Mouse (Mus musculus) heart, embryonic 11.5 days (tissue): Measurements from ENCODE around the gene Hist1h3e. TPM values are rescaled to one million over a fixed set of nuclear protein-coding genes. Genes with fewer than 3 reads are reported as not detected.

ENCODE experiments used
- ATAC-seq: fragments of 200-750 bp; cut with Nextera tagmentation; replicated peaks from 2 replicates; pipeline ENCODE4 v1.8.0; 2017; ENCODE audit warnings: moderate library complexity; ENCODE audit not compliant: insufficient number of reproducible peaks, low FRiP score, low TSS enrichment
- H3K27ac ChIP-seq: fragments of 300-500 bp; sonication (generic); 2 replicates; pipeline ENCODE4 v1.5.1; 2014; ENCODE audit warnings: mild to moderate bottlenecking, low read depth, low read length
- H3K27me3 ChIP-seq: fragments of 300-500 bp; sonication (generic); 2 replicates; pipeline ENCODE4 v1.6.1; 2014; ENCODE audit warnings: mild to moderate bottlenecking, low read length, mixed read lengths; ENCODE audit not compliant: control insufficient read depth, insufficient read depth
- H3K36me3 ChIP-seq: fragments of 300-500 bp; sonication (generic); 2 replicates; pipeline ENCODE4 v1.6.1; 2014; ENCODE audit warnings: mild to moderate bottlenecking, low read length, moderate library complexity, mixed read lengths; ENCODE audit not compliant: control insufficient read depth, insufficient read depth
- H3K4me1 ChIP-seq: fragments of 300-500 bp; sonication (generic); 2 replicates; pipeline ENCODE4 v1.6.1; 2014; ENCODE audit warnings: low read length; ENCODE audit not compliant: control insufficient read depth, insufficient read depth
- H3K4me2 ChIP-seq: fragments of 300-500 bp; sonication (generic); 2 replicates; pipeline ENCODE4 v1.6.1; 2014; ENCODE audit warnings: mild to moderate bottlenecking, moderate library complexity
- H3K4me3 ChIP-seq: fragments of 300-500 bp; sonication (generic); 2 replicates; pipeline ENCODE4 v1.5.1; 2014; ENCODE audit warnings: low read depth, low read length
- H3K9ac ChIP-seq: fragments of 300-500 bp; sonication (generic); 2 replicates; pipeline ENCODE4 v1.6.1; 2014; ENCODE audit warnings: mild to moderate bottlenecking, low read depth, low read length, moderate library complexity
- H3K9me3 ChIP-seq: fragments of 300-500 bp; sonication (generic); replicated peaks from 2 replicates; pipeline ENCODE4 v1.6.1; 2016; ENCODE audit warnings: low read length; ENCODE audit not compliant: control insufficient read depth
- WGBS: fragments of 180-500 bp; shearing (Covaris S2); extraction: QIAGEN DNeasy Blood & Tissue Kit; methylation state at CpG from one replicate; pipeline ENCODE4 v1.1.7; 2014; ENCODE audit not compliant: insufficient replicate concordance; 5-methylcytosine and 5-hydroxymethylcytosine counted together
- polyA plus RNA-seq: library from polyadenylated mRNA; unstranded; fragments of >200 nt; fragmentation: Nextera tagmentation; extraction: Ambion mirVana; gene quantifications from 2 replicates; pipeline ENCODE4 v1.2.1, GENCODE M21; 2014

The Hist1h3e gene
- polyA plus RNA-seq, 1 experiment from 2014 or later = 3.0 TPM

DNA sequence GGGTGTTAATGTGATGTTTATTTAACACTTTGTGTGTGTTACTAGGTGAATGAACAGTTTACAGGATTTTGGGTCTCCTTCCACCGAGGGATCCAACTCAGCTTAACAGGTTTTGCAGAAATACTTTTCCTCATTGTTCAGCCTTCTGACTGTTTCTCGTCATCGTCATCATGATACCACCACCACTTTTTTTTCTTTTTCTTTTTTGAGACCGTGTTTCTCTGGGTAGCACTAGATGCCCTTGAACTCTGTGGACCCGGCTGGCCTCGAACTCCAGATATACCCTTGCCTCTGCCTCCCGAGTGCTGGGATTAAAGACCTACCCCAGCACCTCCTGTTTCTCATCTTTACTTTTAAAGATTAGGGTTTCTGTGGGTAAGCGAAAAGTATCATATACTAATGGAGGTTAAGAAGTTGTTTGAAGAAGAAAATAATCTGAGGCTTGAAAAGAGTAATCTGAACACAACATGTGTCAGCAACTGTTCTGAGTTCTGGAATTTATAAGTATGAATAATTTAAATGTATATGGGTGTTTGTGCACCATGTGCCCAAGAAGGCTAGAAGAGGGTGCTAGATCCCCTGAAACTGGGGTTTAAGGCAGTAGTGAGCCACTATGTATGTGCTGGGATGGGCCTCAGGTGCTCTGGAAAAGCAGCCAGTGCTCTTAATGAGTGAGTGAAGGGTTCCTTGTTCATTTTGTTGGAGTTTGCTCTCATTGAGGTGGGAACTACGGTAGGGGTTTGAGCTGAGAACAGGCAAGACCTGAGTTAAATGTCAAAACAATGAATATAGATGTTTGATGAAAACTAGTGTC, 29.7 kb downstream of the Hist1h3e start:
- H3K4me2 ChIP-seq = peak overlapping the region; percentile 65
- peak overlapping the region; percentile 90 for H3K9ac ChIP-seq
- WGBS = 20% methylated on average over 9 of the region's 9 CpGs
- no peaks in the 10 kb centered on the region for H3K36me3 ChIP-seq
- no peak for ATAC-seq
- peaks cover 15% of the 10 kb centered on the region for H3K4me1 ChIP-seq
- H3K27me3 ChIP-seq = no peaks in the 10 kb centered on the region
- H3K4me3 ChIP-seq = peak overlapping the region; percentile 57
- no peaks in the 10 kb centered on the region for H3K9me3 ChIP-seq
- peak overlapping the region; percentile 98 for H3K27ac ChIP-seq

DNA sequence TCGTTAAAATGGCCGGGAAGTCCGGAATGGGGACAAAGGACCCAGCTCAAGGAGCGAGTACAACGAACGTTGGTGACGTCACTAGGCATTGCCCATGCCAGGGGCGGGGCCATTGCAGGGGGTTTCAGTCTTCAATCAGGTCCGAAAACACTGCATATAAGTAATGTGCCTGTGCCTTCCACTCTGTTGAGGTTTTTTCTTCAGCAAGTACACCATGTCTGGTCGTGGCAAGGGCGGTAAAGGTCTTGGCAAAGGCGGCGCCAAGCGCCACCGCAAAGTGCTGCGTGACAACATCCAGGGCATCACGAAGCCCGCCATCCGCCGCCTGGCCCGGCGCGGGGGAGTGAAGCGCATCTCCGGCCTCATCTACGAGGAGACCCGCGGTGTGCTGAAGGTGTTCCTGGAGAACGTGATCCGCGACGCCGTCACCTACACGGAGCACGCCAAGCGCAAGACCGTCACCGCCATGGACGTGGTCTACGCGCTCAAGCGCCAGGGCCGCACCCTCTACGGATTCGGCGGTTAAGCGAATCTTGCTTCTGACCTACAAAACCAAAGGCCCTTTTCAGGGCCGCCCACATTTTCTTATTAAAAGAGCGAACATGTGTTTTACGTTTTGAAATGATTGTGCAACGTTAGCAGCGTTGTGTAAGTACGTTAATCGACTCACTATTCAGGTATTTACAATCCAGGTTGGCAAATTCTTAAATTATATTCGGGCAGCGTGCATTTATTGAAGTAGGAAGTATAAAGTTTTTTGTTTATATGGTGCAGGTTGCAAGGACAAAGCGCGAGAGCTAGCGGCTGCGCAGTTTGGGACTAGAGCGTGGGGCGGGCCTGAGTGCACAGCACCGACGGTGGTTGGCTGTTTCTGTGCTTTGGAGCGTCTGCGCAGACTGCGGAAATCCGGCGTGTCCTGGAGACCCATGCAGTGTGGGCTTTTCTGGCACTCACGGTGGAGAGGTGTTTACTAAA, 31.0 kb downstream of the Hist1h3e start, which contains the start of gene Hist1h4h:
TSS of gene Hist1h4h (plus strand) at position 150 of the 975 bp plus-strand sequence.
- WGBS = under 1% methylated on average over 55 of the region's 70 CpGs
- Histone ChIP-seq H3K4me2 (peak within 1 kb of the TSS; percentile 65), H3K36me3 (no peaks in the 10 kb centered on the region), H3K27me3 (no peaks in the 10 kb centered on the region), H3K9me3 (no peaks in the 10 kb centered on the region), H3K4me3 (peak within 1 kb of the TSS; percentile 57), H3K9ac (peak within 1 kb of the TSS; percentile 90), H3K4me1 (peaks cover 12% of the 10 kb centered on the region), H3K27ac (peak within 1 kb of the TSS; percentile 98)
- peak; percentile 81 for ATAC-seq

DNA sequence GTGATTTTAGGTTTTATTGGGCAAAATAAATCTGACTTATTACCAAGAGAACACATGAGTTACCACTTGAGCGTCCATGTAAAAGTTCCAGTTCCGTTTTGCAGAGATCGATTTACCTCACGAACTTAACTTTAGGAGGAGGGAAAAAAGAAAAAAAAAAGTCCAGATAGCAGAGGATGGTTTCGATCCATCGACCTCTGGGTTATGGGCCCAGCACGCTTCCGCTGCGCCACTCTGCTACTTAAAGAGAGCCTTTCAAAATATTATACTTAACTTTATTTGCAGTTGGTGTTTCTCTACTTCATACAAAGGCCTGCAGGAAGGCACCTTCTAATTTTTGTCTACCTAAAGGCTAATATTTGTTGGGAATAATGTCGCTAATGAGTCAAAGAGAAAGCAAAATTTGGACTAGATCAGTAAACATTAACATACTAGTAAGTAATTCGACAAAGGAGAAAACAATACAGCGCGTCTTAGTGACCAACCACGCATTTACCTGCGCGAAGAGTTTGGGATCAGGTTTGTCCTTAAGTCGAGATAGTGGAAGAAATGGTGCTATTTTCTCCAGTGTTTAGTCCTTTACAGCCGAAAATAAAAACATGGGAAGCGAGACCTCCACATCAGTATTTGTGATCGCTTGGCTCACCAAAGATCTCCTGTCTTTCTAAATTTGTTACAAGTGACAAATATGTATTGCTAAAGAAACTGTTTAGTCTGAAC, 31.8 kb downstream of the Hist1h3e start:
- Histone ChIP-seq H3K27ac (peak overlapping the region; percentile 98), H3K9ac (peak overlapping the region; percentile 90), H3K36me3 (no peaks in the 10 kb centered on the region), H3K9me3 (no peaks in the 10 kb centered on the region), H3K27me3 (no peaks in the 10 kb centered on the region), H3K4me3 (peak overlapping the region; percentile 57), H3K4me1 (peaks cover 12% of the 10 kb centered on the region), H3K4me2 (peak overlapping the region; percentile 65)
- under 1% methylated on average over 20 of the region's 20 CpGs for WGBS
- no peak for ATAC-seq

DNA sequence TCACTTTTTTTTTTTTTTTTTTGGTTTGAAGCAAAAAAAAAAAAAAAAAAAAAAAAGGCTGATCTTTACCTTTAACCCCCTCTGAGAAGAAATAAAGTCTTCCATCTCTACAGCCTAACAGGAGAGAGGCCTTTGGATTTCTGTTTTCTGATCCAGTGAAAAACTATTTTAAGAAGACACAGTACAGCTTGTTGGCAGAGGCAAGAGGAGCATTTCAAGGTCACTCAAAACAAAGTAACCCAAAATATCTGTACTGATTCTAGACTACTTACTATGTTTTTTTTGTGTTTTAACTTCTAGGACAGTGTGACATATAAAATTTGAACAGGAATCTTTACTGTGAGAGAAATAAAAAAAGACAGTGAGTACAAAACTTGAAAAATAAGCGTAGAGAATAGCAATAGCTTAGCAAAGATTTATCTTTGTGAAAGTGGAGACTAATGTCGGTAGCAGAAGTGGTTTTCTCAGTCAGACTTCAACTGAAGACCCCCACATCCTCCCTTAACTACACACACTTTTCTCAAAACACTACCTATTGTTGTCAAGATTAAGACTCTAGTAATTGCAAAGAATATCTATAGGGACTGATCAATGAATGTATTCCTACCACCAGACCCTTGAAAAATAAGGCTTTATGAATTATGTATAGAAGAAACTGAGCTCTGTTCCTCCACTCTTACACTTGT, 32.5 kb downstream of the Hist1h3e start:
- Histone ChIP-seq H3K27ac (peak overlapping the region; percentile 98), H3K9me3 (no peaks in the 10 kb centered on the region), H3K4me2 (peak overlapping the region; percentile 65), H3K4me1 (peaks cover 14% of the 10 kb centered on the region), H3K27me3 (no peaks in the 10 kb centered on the region), H3K36me3 (no peaks in the 10 kb centered on the region), H3K9ac (peak overlapping the region; percentile 90), H3K4me3 (peak overlapping the region; percentile 57)
- WGBS = 27% methylated on average over 2 of the region's 2 CpGs
- no peak for ATAC-seq

DNA sequence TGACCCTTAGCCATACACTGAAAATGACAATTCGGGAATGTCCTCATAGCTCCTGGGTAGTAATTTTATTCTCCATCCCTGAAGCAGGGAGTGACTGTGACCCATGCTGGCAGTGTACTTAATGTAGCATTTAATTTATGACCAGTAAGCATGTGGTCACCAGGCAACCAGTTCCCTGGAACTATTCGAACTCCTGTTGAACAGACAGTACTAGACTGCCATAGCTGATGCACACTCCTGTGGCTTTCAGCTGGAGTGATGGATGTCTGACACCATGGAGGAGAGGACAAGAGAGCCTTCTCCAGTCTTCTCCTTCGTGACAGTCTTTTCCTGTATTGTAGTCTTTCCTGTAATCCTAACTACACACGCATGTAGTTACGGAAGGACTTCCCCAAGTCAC, 33.2 kb downstream of the Hist1h3e start:
- H3K4me3 ChIP-seq = no peak overlapping the region
- H3K9ac ChIP-seq = no peak overlapping the region
- H3K27ac ChIP-seq = no peak overlapping the region

DNA sequence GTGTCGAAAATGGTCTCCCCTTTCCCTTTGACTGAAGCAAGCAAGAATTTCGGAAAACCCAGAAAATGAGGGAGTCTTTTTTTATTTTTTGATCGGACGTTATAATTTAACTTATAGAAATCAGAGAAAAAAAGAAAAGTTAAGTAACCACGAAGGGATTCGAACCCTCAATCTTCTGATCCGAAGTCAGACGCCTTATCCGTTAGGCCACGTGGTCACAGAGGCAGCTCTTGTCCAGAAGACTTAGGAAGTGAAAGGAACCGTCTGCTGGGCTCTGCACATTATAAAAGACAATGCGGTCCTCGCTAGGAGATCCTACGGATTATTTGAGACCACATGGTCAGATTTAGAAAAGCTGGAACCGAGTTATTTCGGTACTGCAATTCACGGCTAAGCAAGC, 35.9 kb downstream of the Hist1h3e start:
- peak overlapping the region; percentile 56 for H3K4me3 ChIP-seq
- ATAC-seq = 0 out of 2 replicates have a peak, but pooled peaks have one; percentile 31
- H3K4me2 ChIP-seq = peak overlapping the region; percentile 68
- WGBS = under 1% methylated on average over 17 of the region's 17 CpGs
- H3K27me3 ChIP-seq = no peaks in the 10 kb centered on the region
- peak overlapping the region; percentile 61 for H3K9ac ChIP-seq
- peaks cover 6% of the 10 kb centered on the region for H3K4me1 ChIP-seq
- H3K27ac ChIP-seq = no peak overlapping the region
- no peaks in the 10 kb centered on the region for H3K9me3 ChIP-seq
- no peaks in the 10 kb centered on the region for H3K36me3 ChIP-seq

More for the DNA sequence above, 33.2 kb downstream of the Hist1h3e start:
- 84% methylated on average over 5 of the region's 5 CpGs for WGBS
- Histone ChIP-seq H3K4me1 (peaks cover 12% of the 10 kb centered on the region), H3K27me3 (no peaks in the 10 kb centered on the region), H3K36me3 (no peaks in the 10 kb centered on the region), H3K4me2 (peak overlapping the region; percentile 33; the same call in 1 of the 2 replicates), H3K9me3 (no peaks in the 10 kb centered on the region)
- ATAC-seq = no peak

DNA sequence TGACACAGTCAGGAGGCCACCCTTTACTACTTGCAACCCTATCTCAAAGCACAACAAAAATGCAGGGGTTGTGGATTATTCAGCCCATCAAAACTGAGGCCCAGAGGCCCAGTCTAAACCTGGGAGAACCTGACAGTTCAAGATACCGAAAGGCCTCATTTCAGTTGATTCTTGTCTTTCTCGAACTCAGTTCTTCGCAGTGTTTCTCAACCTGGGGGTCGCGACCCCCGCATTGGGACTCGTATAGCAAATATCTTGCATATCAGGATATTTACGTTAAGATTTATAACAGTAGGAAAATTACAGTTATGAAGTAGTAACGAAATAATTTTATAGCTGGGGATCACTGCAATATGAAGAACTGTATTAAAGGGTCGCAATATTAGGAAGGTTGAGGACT, 36.3 kb downstream of the Hist1h3e start:
- peak overlapping the region; percentile 68 for H3K4me2 ChIP-seq
- no peaks in the 10 kb centered on the region for H3K9me3 ChIP-seq
- H3K9ac ChIP-seq = peak overlapping the region; percentile 61
- H3K36me3 ChIP-seq = no peaks in the 10 kb centered on the region
- peaks cover 6% of the 10 kb centered on the region for H3K4me1 ChIP-seq
- no peaks in the 10 kb centered on the region for H3K27me3 ChIP-seq
- H3K4me3 ChIP-seq = peak overlapping the region; percentile 56
- no peak for ATAC-seq
- WGBS = under 1% methylated on average over 10 of the region's 10 CpGs
- H3K27ac ChIP-seq = no peak overlapping the region
